Mouse (Mus musculus): Measurements from ENCODE around the gene Prkce. TPM values are rescaled to one million over a fixed set of nuclear protein-coding genes. Genes with fewer than 3 reads are reported as not detected.

Gene Prkce
- polyA plus RNA-seq, 1 experiment from 2014 or later, result 42.6 TPM

GRCm38 (mm10) chr17:86460645-86461430, 293.3 kb downstream of the Prkce start:
- no peaks in the 10 kb centered on the region for H3K36me3 ChIP-seq
- H3K4me1 ChIP-seq, result peaks cover 29% of the 10 kb centered on the region
- H3K4me3 ChIP-seq, result no peak overlapping the region
- H3K27ac ChIP-seq (replicated peaks), result peak overlapping the region; percentile 71
- H3K4me2 ChIP-seq (replicated peaks), result no peak overlapping the region
- 58% methylated on average over 17 of the region's 17 CpGs for WGBS
- ATAC-seq (replicated peaks), result 0 out of 2 replicates have a peak, but pooled peaks have one; percentile 6
- H3K27me3 ChIP-seq, result no peaks in the 10 kb centered on the region
- no peaks in the 10 kb centered on the region for H3K9me3 ChIP-seq
- no peak overlapping the region for H3K9ac ChIP-seq (replicated peaks)

- no peak for ATAC-seq (replicated peaks)
- Histone ChIP-seq H3K27ac (replicated peaks) (no peak overlapping the region), H3K9me3 (no peaks in the 10 kb centered on the region), H3K27me3 (no peaks in the 10 kb centered on the region), H3K9ac (replicated peaks) (no peak overlapping the region), H3K4me3 (no peak overlapping the region), H3K4me1 (peaks cover 49% of the 10 kb centered on the region), H3K4me2 (replicated peaks) (no peak overlapping the region), H3K36me3 (no peaks in the 10 kb centered on the region)
- 85% methylated on average over 3 of the region's 3 CpGs for WGBS
These were observed 295.8 kb downstream of the Prkce start for GRCm38 (mm10) chr17:86463369-86463768.

DNA sequence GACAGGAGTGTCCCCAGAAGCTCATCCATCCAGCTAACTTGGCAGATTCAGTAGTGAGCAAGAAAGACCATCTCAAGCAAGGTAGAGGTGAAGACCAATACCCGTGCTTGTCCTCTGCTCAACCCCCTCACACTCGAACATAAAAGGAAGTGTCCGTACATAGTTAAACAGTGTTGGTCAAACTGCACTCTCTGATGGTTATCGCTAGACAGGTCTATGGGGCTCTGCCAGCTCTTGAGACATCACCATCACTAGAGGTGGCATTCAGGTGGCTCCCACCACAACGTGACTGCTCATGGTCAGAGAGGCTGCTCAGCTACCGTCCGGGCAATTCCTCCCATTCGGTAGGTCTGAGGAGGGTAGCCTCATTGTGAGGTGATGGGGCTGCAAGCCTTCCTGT, 296.6 kb downstream of the Prkce start:
- H3K4me2 ChIP-seq (replicated peaks), result no peak overlapping the region
- H3K4me1 ChIP-seq, result peaks cover 55% of the 10 kb centered on the region
- no peak overlapping the region for H3K9ac ChIP-seq (replicated peaks)
- no peak for ATAC-seq (replicated peaks)
- H3K36me3 ChIP-seq, result no peaks in the 10 kb centered on the region
- no peaks in the 10 kb centered on the region for H3K27me3 ChIP-seq
- 93% methylated on average over 8 of the region's 8 CpGs for WGBS
- H3K9me3 ChIP-seq, result no peaks in the 10 kb centered on the region
- H3K27ac ChIP-seq (replicated peaks), result peak overlapping the region; percentile 68; the same call in 1 of the 2 replicates
- no peak overlapping the region for H3K4me3 ChIP-seq

- 42% methylated on average over 16 of the region's 16 CpGs for WGBS
- Histone ChIP-seq H3K36me3 (no peaks in the 10 kb centered on the region), H3K9me3 (no peaks in the 10 kb centered on the region), H3K4me3 (no peak overlapping the region), H3K4me1 (peaks cover 56% of the 10 kb centered on the region), H3K4me2 (replicated peaks) (no peak overlapping the region), H3K9ac (replicated peaks) (no peak overlapping the region), H3K27ac (replicated peaks) (peak overlapping the region; percentile 68), H3K27me3 (no peaks in the 10 kb centered on the region)
- ATAC-seq (replicated peaks), result peak; percentile 58
These were observed 297.2 kb downstream of the Prkce start for GRCm38 (mm10) chr17:86464689-86465363.

GRCm38 (mm10) chr17:86465865-86466264, 298.3 kb downstream of the Prkce start:
- no peaks in the 10 kb centered on the region for H3K36me3 ChIP-seq
- no peak for ATAC-seq (replicated peaks)
- 4% methylated on average over 13 of the region's 13 CpGs for WGBS
- no peak overlapping the region for H3K27ac ChIP-seq (replicated peaks)
- no peak overlapping the region for H3K9ac ChIP-seq (replicated peaks)
- no peaks in the 10 kb centered on the region for H3K9me3 ChIP-seq
- H3K27me3 ChIP-seq, result no peaks in the 10 kb centered on the region
- no peak overlapping the region for H3K4me3 ChIP-seq
- peak overlapping the region; percentile 15 for H3K4me2 ChIP-seq (replicated peaks)
- peaks cover 48% of the 10 kb centered on the region for H3K4me1 ChIP-seq

DNA sequence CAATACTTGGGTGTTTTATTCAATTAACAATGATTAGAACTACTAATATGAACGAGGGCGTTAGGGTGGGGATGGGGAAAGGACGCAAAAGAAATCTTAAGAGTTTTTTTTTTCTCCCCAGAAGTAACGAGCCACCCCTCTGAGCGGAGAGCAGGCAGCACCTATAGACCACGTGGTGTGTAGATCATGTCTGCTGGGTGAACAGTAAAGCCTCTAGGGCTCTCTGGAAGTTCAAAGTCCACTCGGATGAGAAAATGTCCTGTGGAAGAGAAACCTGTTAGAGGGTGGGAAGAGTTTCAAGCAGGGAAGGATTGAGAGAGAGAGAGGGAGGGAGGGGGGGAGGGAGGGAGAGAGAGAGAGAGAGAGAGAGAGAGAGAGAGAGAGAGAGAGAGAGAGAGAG, 298.8 kb downstream of the Prkce start:
- Histone ChIP-seq H3K4me3 (no peak overlapping the region), H3K9me3 (no peaks in the 10 kb centered on the region), H3K4me1 (peaks cover 43% of the 10 kb centered on the region), H3K27ac (replicated peaks) (no peak overlapping the region), H3K9ac (replicated peaks) (no peak overlapping the region), H3K27me3 (no peaks in the 10 kb centered on the region), H3K36me3 (no peaks in the 10 kb centered on the region), H3K4me2 (replicated peaks) (peak overlapping the region; percentile 15)
- WGBS, result 16% methylated on average over 7 of the region's 7 CpGs
- no peak for ATAC-seq (replicated peaks)

GRCm38 (mm10) chr17:86466871-86467270, 299.3 kb downstream of the Prkce start:
- H3K4me3 ChIP-seq, result no peak overlapping the region
- ATAC-seq (replicated peaks), result no peak
- no peaks in the 10 kb centered on the region for H3K9me3 ChIP-seq
- H3K36me3 ChIP-seq, result no peaks in the 10 kb centered on the region
- no peak overlapping the region for H3K4me2 ChIP-seq (replicated peaks)
- no peak overlapping the region for H3K9ac ChIP-seq (replicated peaks)
- no peaks in the 10 kb centered on the region for H3K27me3 ChIP-seq
- H3K27ac ChIP-seq (replicated peaks), result no peak overlapping the region
- WGBS, result 17% methylated on average over 7 of the region's 7 CpGs
- peaks cover 43% of the 10 kb centered on the region for H3K4me1 ChIP-seq

GRCm38 (mm10) chr17:86467291-86467898, 299.8 kb downstream of the Prkce start:
- H3K9ac ChIP-seq (replicated peaks), result no peak overlapping the region
- WGBS, result 57% methylated on average over 10 of the region's 10 CpGs
- no peaks in the 10 kb centered on the region for H3K9me3 ChIP-seq
- no peak overlapping the region for H3K27ac ChIP-seq (replicated peaks)
- no peak overlapping the region for H3K4me2 ChIP-seq (replicated peaks)
- no peaks in the 10 kb centered on the region for H3K27me3 ChIP-seq
- no peak for ATAC-seq (replicated peaks)
- no peak overlapping the region for H3K4me3 ChIP-seq
- H3K4me1 ChIP-seq, result peaks cover 43% of the 10 kb centered on the region
- H3K36me3 ChIP-seq, result no peaks in the 10 kb centered on the region

DNA sequence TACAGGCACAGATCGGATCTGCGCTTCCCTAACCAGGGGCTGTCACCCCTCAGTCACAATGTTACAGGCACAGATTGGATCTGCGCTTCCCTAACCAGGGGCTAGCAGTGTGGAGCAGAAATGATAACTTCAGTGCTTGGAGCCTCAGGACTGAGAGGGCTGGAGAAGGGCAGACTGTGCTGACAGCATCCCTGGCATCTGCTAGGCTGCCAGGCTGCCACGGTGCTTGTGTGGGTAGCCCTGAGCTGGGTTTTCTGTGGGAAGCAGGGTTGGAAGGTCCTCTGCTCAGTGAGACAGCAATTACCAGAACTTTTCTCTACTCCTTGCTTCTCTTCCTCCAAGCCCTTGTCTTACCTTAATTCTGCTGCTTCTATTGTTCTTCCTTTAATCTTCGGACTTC, 300.4 kb downstream of the Prkce start:
- 46% methylated on average over 5 of the region's 5 CpGs for WGBS
- no peak for ATAC-seq (replicated peaks)
- no peaks in the 10 kb centered on the region for H3K9me3 ChIP-seq
- peaks cover 43% of the 10 kb centered on the region for H3K4me1 ChIP-seq
- H3K4me2 ChIP-seq (replicated peaks), result no peak overlapping the region
- H3K4me3 ChIP-seq, result no peak overlapping the region
- no peak overlapping the region for H3K27ac ChIP-seq (replicated peaks)
- no peaks in the 10 kb centered on the region for H3K27me3 ChIP-seq
- H3K36me3 ChIP-seq, result no peaks in the 10 kb centered on the region
- no peak overlapping the region for H3K9ac ChIP-seq (replicated peaks)

DNA sequence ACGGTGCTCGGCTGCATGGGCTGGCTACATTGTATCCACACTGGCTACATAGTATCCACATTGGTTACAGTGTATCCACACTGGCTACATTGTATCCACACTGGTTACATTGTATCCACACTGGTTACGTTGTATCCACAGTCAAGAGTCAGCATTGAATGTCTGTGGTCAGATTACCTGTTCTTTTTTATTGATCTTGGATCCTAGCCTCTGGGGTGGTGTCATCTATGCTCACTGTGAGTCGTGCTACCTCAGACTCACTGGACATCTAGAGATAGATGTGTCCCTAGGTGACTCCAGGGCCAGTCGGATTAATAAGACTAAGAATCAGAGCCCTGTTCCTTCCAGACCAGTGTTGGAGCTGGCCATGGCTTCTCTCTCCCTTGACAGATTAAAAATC, 302.6 kb downstream of the Prkce start:
- H3K27me3 ChIP-seq, result no peaks in the 10 kb centered on the region
- H3K36me3 ChIP-seq, result no peaks in the 10 kb centered on the region
- no peak overlapping the region for H3K9ac ChIP-seq (replicated peaks)
- H3K4me1 ChIP-seq, result peaks cover 36% of the 10 kb centered on the region
- H3K4me2 ChIP-seq (replicated peaks), result no peak overlapping the region
- H3K27ac ChIP-seq (replicated peaks), result no peak overlapping the region
- 86% methylated on average over 5 of the region's 5 CpGs for WGBS
- ATAC-seq (replicated peaks), result no peak
- H3K9me3 ChIP-seq, result no peaks in the 10 kb centered on the region
- no peak overlapping the region for H3K4me3 ChIP-seq

DNA sequence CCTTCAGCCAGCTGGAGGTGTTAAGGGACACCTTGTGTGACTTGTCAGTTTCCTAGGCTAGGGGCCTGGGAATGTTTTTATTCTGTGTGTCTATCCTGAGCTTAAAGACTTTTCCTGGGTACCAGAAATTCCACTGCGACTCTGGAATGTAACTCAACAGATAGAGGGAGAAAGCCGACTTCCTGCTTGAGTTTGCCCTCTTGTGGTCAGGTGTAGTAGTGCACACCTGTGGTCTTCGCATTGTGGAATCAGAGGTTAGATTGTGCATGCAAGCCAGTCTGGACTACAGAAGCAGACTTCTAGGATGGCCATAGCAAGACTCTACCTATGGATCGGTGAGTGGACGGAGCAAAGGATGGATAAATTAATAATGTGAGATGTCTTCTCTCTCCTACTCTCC, 304.1 kb downstream of the Prkce start:
- no peak overlapping the region for H3K9ac ChIP-seq (replicated peaks)
- no peaks in the 10 kb centered on the region for H3K27me3 ChIP-seq
- H3K36me3 ChIP-seq, result no peaks in the 10 kb centered on the region
- no peak overlapping the region for H3K4me3 ChIP-seq
- no peaks in the 10 kb centered on the region for H3K9me3 ChIP-seq
- peaks cover 22% of the 10 kb centered on the region for H3K4me1 ChIP-seq
- WGBS, result 45% methylated on average over 5 of the region's 5 CpGs
- H3K27ac ChIP-seq (replicated peaks), result no peak overlapping the region
- H3K4me2 ChIP-seq (replicated peaks), result no peak overlapping the region
- no peak for ATAC-seq (replicated peaks)

GRCm38 (mm10) chr17:86476674-86477073, 309.1 kb downstream of the Prkce start:
- Histone ChIP-seq H3K36me3 (no peaks in the 10 kb centered on the region), H3K27ac (replicated peaks) (no peak overlapping the region), H3K9ac (replicated peaks) (no peak overlapping the region), H3K27me3 (no peaks in the 10 kb centered on the region), H3K4me2 (replicated peaks) (no peak overlapping the region), H3K4me3 (no peak overlapping the region), H3K9me3 (no peaks in the 10 kb centered on the region), H3K4me1 (no peaks in the 10 kb centered on the region)
- ATAC-seq (replicated peaks), result no peak
- WGBS, result 93% methylated on average over 10 of the region's 10 CpGs

Measured in forebrain, embryonic 15.5 days (tissue).